Mouse (Mus musculus): ENCODE results near the gene Med29. TPM values are rescaled to one million over a fixed set of nuclear protein-coding genes. Genes with fewer than 3 reads are reported as not detected.
"Not testable (repeated sequence)": the region's sequence is repeated elsewhere in the genome, so short reads cannot be mapped to it uniquely, and the experiment has no call there.

Gene Med29
- polyA plus RNA-seq, 1 experiment: 32.8 TPM

DNA sequence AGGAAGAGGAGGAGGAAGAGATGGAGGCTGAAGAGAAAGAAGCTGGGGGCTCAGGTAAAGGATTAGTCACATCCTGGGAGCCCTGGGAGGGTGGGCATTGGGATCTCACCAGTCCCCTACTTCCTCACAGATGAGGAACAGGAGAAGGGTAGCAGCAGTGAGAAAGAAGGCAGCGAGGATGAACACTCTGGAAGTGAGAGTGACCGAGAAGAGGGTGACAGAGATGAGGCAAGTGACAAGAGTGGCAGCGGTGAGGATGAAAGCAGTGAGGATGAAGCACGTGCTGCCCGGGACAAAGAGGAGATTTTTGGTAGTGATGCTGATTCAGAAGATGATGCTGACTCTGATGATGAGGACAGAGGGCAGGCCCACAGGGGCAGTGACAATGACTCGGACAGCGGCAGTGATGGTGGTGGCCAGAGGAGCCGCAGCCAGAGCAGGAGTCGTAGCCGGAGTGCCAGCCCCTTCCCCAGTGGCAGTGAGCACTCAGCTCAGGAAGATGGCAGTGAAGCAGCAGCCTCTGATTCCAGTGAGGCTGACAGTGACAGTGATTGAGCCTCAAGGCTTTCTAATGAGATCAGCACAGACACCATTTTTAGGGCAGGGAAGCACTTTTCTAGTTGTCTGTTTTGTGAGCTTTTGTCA is 6.3 kb upstream of the Med29 start:
- no peak for DNase-seq (ENCODE audit: extremely low spot score in 1 of 2, low spot score in 1 of 2)

DNA sequence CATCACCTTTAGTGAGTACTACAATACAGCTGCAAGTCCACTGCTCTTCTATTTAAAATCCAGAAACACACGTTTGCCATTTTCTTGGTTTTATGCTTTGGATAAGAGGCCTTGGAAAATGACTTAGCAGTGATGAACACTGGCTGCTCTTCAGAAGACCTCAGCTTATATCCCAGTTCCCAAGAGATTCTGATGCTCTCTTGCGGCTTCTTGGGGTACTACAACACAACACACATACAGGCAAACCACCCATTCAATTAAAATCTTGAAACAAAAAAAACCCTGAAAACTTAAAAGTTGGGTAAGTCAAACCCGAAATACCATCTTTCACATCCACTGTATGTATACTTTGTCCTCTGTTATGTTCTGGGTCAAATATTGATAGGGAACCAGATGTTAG is 5.5 kb upstream of the Med29 start:
- peak in 1 of 2 experiments; percentile 60 for DNase-seq (ENCODE audit: extremely low spot score in 1 of 2, low spot score in 1 of 2)

- no peak for DNase-seq (ENCODE audit: extremely low spot score in 1 of 2, low spot score in 1 of 2)
Measured at GRCm38 (mm10) chr7:28395425-28395824, 2.9 kb upstream of the Med29 start.

DNA sequence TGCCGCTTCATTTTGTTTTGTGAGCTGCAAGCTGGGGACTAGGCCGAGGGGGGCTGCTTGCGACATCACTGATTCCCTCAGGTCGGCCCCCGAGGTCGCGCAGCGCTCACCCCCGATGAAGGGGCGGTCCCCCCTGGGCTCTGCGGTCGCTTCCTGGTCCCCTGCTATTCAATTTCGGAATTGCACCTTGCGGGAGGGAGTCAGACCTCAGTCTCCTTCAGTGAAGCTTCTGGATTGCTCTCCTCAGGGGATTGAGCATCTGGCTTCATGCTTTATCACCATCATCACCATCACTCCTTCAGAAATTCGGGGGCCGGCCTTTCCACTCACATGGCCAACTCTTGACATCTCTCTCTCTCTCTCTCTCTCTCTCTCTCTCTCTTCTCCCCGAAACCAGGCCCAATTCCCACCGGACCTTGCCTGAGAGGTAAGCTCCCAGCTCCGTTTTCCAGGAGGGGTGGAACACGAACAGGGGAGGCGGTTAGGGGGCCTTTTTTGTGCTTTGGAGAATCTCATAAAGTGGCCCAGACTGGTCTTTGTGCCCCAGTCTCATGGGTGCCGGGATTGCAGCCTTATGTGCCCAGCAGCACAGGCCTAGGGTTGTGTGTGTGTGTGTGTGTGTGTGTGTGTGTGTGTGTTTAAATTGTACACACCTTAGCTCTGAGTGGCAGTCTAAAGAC is 904 bp upstream of the Med29 start:
- DNase-seq (ENCODE audit: extremely low spot score in 1 of 2, low spot score in 1 of 2): no peak

DNA sequence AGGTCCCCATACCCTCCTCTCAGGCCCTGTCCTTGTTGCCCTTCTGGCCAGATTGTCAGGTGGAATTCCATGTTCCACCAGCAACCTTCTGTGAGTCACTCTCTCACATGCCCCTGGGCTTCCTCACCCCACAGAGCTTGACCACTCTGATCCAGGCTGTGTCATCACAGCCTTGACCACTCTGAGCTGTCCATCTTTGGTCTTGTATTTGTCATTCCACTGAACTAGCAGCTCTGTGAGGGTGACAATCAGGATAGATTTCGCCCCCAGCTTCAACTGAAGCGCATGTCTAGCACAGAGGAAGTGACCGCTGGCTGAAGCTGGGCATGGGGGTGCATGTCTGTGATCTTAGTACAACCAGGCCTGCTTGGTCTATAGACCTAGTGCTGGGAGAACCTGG is 2.2 kb downstream of the Med29 start:
- DNase-seq (ENCODE audit: extremely low spot score in 1 of 2, low spot score in 1 of 2): no peak

DNA sequence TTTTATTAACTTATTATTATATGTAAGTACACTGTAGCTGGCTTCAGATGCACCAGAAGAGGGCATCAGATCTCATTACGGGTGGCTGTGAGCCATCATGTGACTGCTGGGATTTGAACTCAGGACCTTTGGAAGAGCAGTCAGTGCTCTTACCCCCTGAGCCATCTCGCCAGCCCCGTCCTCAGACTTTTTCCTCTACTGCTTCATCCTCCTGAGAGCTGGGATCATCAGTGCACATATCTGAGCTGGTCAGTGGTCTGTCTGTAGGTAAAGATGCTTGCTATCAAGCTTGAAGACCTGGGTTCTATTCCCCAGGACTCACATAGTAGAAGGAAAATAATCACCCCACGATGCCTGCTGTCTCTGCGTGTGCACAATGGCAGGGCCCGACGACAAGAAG is 5.1 kb downstream of the Med29 start:
- not testable (repeated sequence) for DNase-seq (ENCODE audit: extremely low spot score in 1 of 2, low spot score in 1 of 2)

DNA sequence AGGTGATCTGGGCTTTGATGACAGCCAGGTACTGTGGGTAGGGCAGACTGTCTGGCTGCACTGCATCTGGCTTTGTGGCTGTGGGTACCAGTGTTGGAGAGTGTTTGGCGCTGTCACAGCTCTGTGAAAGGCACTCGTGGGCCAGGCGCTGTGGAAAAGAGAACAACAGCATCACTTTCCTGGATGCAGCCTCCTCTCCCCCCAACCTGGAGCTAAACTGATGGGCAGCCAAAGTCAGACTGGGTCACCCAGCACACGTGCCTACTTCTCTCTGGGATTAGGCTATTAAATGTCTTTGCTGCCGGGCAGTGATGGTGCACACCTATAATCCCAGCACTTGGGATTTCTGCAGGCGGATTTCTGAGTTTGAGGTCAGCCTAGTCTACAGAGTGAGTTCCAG is 5.6 kb downstream of the Med29 start:
- DNase-seq (ENCODE audit: extremely low spot score in 1 of 2, low spot score in 1 of 2): not testable (repeated sequence)

DNA sequence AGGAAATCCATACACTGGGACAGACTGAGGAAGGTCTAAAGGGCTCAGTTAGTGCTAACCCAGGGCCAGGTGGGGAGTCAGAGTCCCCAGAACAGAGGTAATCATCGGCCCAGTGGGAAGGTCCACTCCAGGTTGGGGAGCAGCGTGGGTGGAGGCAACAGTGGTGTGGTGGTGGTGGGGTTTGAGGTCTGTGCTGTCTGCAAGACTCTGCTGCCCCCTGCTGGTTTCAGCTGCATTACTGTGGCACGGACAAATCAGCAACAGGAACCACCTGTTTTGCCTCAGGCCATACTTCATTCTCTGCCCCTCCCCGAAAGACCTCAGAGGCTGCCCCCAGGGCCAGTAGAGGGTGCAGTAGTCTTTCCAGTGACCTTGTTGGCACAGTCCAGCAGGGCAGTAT is 6.0 kb downstream of the Med29 start:
- peak; percentile 49 to 82 for DNase-seq (ENCODE audit: extremely low spot score in 1 of 2, low spot score in 1 of 2)

DNA sequence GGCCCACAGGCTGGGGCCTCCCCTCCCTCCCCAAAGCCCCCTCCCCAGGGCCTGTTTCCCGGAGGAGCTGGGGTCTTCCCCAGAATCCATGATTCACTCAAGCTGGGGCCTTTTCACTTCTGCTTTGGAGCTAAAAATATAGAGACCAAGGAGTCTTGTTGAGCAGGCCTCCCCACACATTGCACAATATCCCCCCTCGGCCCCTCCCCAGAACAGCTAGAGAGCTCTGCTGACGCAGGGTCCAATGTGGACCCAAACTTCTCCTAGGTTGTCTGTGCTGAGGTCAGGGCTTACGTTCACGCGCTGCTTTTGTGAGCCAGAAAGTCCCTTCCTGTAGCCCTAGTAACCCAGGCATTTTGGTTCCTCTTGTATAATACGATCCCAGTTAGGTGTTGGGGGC is 6.5 kb downstream of the Med29 start:
- peak in 1 of 2 experiments; percentile 33 for DNase-seq (ENCODE audit: extremely low spot score in 1 of 2, low spot score in 1 of 2)

GRCm38 (mm10) chr7:28385196-28385595 is 7.3 kb downstream of the Med29 start:
- no peak for DNase-seq (ENCODE audit: extremely low spot score in 1 of 2, low spot score in 1 of 2)

DNA sequence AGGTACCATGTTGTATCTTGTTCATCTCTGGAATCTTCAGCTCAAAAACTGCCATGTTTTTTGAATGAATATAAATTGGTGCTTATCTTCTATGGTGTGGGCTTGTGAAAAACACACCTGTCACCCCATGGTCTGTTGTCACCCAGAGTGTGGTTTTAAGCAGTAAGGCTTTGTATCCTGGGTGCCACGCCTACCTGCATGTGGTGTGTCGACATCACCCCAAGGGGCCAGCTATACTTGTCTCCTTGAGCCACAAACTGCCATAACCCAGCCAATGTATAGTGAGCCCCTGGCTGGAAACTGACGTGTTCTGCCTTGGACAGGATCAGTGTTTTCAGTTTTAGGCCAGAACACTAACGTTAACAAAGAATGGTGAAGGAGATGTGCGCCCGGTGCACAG is 8.3 kb downstream of the Med29 start:
- DNase-seq (ENCODE audit: extremely low spot score in 1 of 2, low spot score in 1 of 2): no peak

DNA sequence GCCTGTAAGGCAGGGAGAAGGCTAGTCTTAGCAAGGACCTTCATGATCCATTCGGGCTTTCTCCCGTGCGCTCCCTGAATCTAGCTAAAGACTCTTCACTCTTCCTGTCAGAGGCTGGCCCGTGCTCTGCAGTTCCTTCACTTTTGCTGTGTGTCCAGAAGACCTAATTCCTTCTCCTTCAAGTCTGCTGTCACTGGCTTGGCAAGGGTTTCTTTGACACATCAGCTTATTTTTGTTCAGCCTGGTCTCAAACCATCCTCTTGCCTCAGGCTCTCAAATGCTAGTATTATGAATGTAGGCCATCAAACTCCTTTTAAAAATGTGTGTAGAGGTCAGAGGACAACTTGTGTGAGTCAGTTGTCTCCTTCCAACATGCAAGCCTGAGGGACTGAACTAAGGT is 8.9 kb downstream of the Med29 start:
- DNase-seq (ENCODE audit: extremely low spot score in 1 of 2, low spot score in 1 of 2): no peak

- peak; percentile 73 to 75 for DNase-seq (ENCODE audit: extremely low spot score in 1 of 2, low spot score in 1 of 2)
Measured at GRCm38 (mm10) chr7:28382981-28383396, 9.5 kb downstream of the Med29 start.

DNA sequence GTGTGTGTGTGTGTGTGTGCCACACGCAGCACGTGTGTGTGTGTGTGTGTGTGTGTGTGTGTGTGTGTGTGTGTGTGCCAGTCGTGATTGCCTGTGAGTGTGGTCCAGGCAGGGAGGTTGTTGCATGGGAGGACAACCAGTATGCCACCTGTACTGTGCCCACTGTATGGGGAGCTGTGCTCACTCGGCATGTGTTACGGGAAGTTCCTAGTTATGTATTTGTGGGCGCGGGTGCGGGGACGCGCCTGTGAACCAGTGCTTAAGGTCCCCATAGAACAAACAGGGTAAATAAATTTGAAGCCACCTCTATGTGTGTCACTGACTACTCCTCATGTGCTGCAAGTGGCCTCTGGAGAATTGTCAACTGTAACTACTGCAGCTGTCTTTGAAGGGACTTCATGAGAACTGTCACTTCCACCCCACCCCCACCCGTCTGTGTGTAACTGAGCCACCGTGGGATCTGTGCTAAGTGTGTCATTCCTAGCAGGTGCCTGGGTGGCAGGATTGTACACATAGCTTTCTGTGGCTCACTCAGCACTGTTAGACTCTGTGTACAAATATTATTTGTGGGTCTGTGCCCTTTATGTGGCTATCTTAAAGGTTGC is 10.1 kb downstream of the Med29 start:
- DNase-seq (ENCODE audit: extremely low spot score in 1 of 2, low spot score in 1 of 2): no peak

GRCm38 (mm10) chr7:28381938-28382337 is 10.6 kb downstream of the Med29 start:
- DNase-seq (ENCODE audit: extremely low spot score in 1 of 2, low spot score in 1 of 2): peak in 1 of 2 experiments; percentile 59

- DNase-seq (ENCODE audit: extremely low spot score in 1 of 2, low spot score in 1 of 2): no peak
Measured at GRCm38 (mm10) chr7:28381017-28381790, 11.3 kb downstream of the Med29 start.

DNA sequence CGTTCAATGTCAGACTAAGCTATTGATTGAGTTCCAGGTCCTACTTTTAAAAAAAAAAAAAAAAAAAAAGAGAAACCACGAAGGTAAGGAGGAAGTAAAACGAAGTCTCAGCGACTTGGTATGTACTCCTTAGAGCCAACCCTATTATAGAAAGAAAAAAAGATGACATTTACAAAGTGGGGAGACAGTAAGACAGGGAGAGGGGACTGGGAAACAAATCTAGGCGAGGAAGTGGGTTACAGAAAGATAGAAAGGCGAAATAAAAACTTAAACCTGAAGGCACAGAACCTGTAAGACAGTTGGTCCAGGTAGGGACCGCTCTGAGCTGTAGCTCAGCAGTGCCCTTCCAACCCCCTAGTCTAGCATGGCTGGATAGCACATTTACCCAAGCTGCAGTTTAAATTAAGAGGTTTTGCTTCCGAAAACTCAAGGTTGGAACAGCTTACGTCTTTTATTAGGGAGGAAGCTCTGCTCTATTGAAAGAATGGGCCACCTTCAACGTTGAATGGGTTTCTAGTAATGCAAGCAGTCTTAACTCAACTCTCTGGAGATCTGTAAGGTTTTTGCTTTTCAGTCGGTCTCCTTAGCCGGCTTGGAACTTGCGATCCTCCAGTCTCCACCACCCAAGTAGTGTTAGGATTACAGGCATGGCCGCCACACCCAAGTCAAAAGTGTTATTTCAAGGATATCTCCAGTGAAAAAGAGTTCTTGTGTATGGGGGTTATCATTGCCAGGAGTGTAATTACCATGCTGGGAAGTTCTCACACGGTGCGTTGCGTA is 12.1 kb downstream of the Med29 start, which contains the start of gene Zfp36:
TSS of gene Zfp36 (minus strand) at position 17 of the 780 bp plus-strand sequence.
- DNase-seq (ENCODE audit: extremely low spot score in 1 of 2, low spot score in 1 of 2): no peak

DNA sequence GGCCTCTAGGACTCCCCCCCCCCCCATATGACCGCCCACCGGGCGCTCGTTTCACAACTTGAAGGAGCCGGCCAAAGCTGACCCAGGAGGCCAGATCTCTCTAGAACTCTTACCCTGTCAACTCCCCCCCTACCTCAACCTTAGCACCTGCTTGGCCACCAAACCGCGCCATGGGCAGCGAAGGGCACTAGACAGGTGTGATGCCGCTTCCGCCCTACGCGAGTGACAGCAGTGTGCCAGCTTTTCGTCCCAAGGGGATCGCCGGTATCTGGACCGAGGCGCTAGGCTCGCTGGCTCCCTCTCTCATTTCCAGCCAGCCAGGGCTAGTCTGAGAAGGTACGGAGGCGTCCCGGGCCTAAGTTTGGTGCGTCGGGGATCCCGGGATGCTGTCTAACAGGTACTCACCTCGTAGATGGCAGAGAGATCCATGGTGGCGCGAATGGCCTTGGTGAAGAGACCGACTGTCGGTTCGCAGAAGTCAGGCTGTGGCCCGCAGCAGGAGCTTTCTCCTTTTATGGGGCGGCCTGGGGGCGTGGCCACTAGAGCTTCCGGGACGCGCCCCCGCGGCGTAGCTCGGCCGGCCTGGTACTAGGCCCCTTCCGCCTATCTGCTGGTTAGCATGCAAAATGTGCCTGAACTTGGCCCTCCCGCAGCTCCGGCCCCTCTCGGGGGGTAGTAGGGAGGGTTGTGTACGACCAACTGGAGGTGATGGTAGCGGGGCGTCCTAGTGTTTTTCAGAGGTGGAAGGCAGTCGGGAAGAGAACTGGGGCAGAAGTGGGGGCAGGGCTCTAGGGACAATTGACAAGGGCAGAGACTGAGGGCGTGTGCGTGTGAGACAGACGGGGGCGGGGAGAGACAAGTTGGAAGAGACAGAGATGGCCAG is 13.5 kb downstream of the Med29 start:
- peak in 1 of 2 experiments; percentile 79 for DNase-seq (ENCODE audit: extremely low spot score in 1 of 2, low spot score in 1 of 2)

- no peak for DNase-seq (ENCODE audit: extremely low spot score in 1 of 2, low spot score in 1 of 2)
Measured at GRCm38 (mm10) chr7:28378066-28378690, 14.3 kb downstream of the Med29 start.

All from frontal cortex, adult 2 months (tissue).